8 mouse cellular contexts compared by ENCODE assay signal in genomic region chr5:124899945-124900631, GRCm38 (mm10). TPM values are rescaled to one million over a fixed set of nuclear protein-coding genes. Genes with fewer than 3 reads are reported as not detected.
DNase-seq lines count a peak whose midpoint lies in the region; ATAC-seq lines count a peak whose summit lies in the region.

No protein-coding gene starts in this region.

- H3K27me3 ChIP-seq in intestine, embryonic 15.5 days (replicated peaks): no peaks in the 10 kb centered on the region
- H3K27me3 ChIP-seq in midbrain, embryonic 10.5 days (ENCODE audit: low read depth, poor library complexity, severe bottlenecking): no peaks in the 10 kb centered on the region

- no peaks in the 10 kb centered on the region for H3K36me3 ChIP-seq in intestine, embryonic 15.5 days
- no peaks in the 10 kb centered on the region for H3K36me3 ChIP-seq in midbrain, embryonic 10.5 days

- DNase-seq in adrenal gland, adult 18-20 months (ENCODE audit: low spot score in 2 of 2): peak; percentile 88 to 90
- DNase-seq in embryo, embryonic 11 days: peak; percentile 84
- peak; percentile 76 to 78 for DNase-seq in gastrocnemius, postnatal 36 days
- DNase-seq in left cerebral cortex, postnatal 14 days (ENCODE audit: low spot score in 2 of 2): peak; percentile 87 to 92
- DNase-seq in midbrain, embryonic 10.5 days (ENCODE audit: low spot score): peak; percentile 87
- DNase-seq in right cerebral cortex, postnatal 36 days (ENCODE audit: low spot score in 2 of 2): peak; percentile 71 to 84
- DNase-seq in urinary bladder, postnatal 4 days (ENCODE audit: low spot score in 2 of 2): peak; percentile 78 to 88

- H3K4me3 ChIP-seq in intestine, embryonic 15.5 days (replicated peaks): peak overlapping the region; percentile 20
- peak overlapping the region; percentile 26 for H3K4me3 ChIP-seq in midbrain, embryonic 10.5 days

- WGBS in intestine, embryonic 15.5 days: 17% methylated on average over 20 of the region's 20 CpGs
- WGBS in midbrain, embryonic 10.5 days: 42% methylated on average over 20 of the region's 20 CpGs

- H3K4me2 ChIP-seq in intestine, embryonic 15.5 days (replicated peaks): peak overlapping the region; percentile 64

- no peaks in the 10 kb centered on the region for H3K9me3 ChIP-seq in intestine, embryonic 15.5 days
- no peaks in the 10 kb centered on the region for H3K9me3 ChIP-seq in midbrain, embryonic 10.5 days (replicated peaks)

- ATAC-seq in intestine, embryonic 15.5 days: peak; percentile 53

- H3K4me1 ChIP-seq in intestine, embryonic 15.5 days (replicated peaks): peaks cover 5% of the 10 kb centered on the region
- H3K4me1 ChIP-seq in midbrain, embryonic 10.5 days: peaks cover 17% of the 10 kb centered on the region

- intact Hi-C loops in gastrocnemius, postnatal 36 days (cut with DNase I): loop anchor here (2.0 to 5.0 kb wide), 2 partner anchors 369 to 467 kb away; no protein-coding TSS in a partner anchor
- intact Hi-C loops in left cerebral cortex, postnatal 14 days (cut with DNase I): loop anchor here (2.0 to 5.0 kb wide), 3 partner anchors 277 to 472 kb away; partner anchors contain the start of gene Ncor2

- no peak overlapping the region for H3K9ac ChIP-seq in intestine, embryonic 15.5 days

- H3K27ac ChIP-seq in intestine, embryonic 15.5 days: 0 out of 2 replicates have a peak overlapping the region, but pooled peaks have one; percentile 58
- peak overlapping the region; percentile 55 for H3K27ac ChIP-seq in midbrain, embryonic 10.5 days (replicated peaks)

RNA-seq across cellular contexts. Expression of gene Zfp664, which starts 37.6 kb away (rescaled TPM):
- 10 to 100 TPM; 52.4 to 60.3 TPM for total RNA-seq in adrenal gland, adult 18-20 months (2021)
- 10 to 100 TPM; 18.9 to 20.0 TPM for total RNA-seq in gastrocnemius, postnatal 36 days (2021)
- polyA plus RNA-seq in intestine, embryonic 15.5 days (2015; fragmentation: Nextera tagmentation; extraction: Ambion mirVana): 77.1 and 77.4 TPM in 2 replicates
- 10 to 100 TPM; 55.7 to 60.3 TPM for total RNA-seq in left cerebral cortex, postnatal 14 days (2021)
- polyA plus RNA-seq in midbrain, embryonic 10.5 days (2016; fragmentation: Nextera tagmentation; extraction: Ambion mirVana): 155 and 159 TPM in 2 replicates

RNA-seq across cellular contexts. Expression of gene Ccdc92, which starts 37.9 kb away (rescaled TPM):
- 1 to 10 TPM; 6.4 to 8.4 TPM for total RNA-seq in adrenal gland, adult 18-20 months (2021)
- under 1 TPM; 0.10 to 0.27 TPM for total RNA-seq in gastrocnemius, postnatal 36 days (2021)
- 6.4 and 6.6 TPM in 2 replicates for polyA plus RNA-seq in intestine, embryonic 15.5 days (2015; fragmentation: Nextera tagmentation; extraction: Ambion mirVana)
- total RNA-seq in left cerebral cortex, postnatal 14 days (2021): 10 to 100 TPM; 52.1 to 53.0 TPM
- polyA plus RNA-seq in midbrain, embryonic 10.5 days (2016; fragmentation: Nextera tagmentation; extraction: Ambion mirVana): 12.1 and 13.8 TPM in 2 replicates

Comparison
In these comparisons a context has a peak if more than half of its experiments do, and no peak if none do; other contexts are left out.
1. Peak in every context shown above with its lines: DNase-seq, ATAC-seq, H3K4me3 ChIP-seq and H3K27ac ChIP-seq.
2. RNA of gene Ccdc92, which starts 37.9 kb away (total RNA-seq): 52.1 to 53.0 TPM in left cerebral cortex, postnatal 14 days and 6.4 to 8.4 TPM in adrenal gland, adult 18-20 months; 0.10 to 0.27 TPM in gastrocnemius, postnatal 36 days; every median in the first group is over 4 times any median in the second.